Mouse (Mus musculus) ES-E14 (cell line): ENCODE measurements around the gene Gm17428.

ENCODE experiments used
- CHD2 ChIP-seq: IDR thresholded peaks from 2 replicates; pipeline ENCODE4 v1.6.1; 2014; ENCODE audit warnings: mild to moderate bottlenecking, low read depth, low read length, inconsistent platforms
- HCFC1 ChIP-seq: IDR thresholded peaks from 2 replicates; pipeline ENCODE4 v1.6.1; 2012; ENCODE audit warnings: low read length, inconsistent platforms, borderline replicate concordance; ENCODE audit not compliant: insufficient read depth

- no peak for TF ChIP-seq HCFC1
- no peak for TF ChIP-seq CHD2
Measured at GRCm38 (mm10) chr14:54963727-54964126, 13.0 kb upstream of the Gm17428 start.
